Mouse (Mus musculus) adrenal gland, postnatal 25 days (tissue): ENCODE measurements around the gene Epn3. TPM values are rescaled to one million over a fixed set of nuclear protein-coding genes. Genes with fewer than 3 reads are reported as not detected.

Experiments used
- DNase-seq: peaks from one replicate; pipeline ENCODE4 v3.0.0; 2021; ENCODE audit warnings: mixed read lengths
- long read RNA-seq: library from polyadenylated mRNA; stranded (forward); transcript quantifications from one replicate; pipeline ENCODE4 v2.0.0, GENCODE M21; 2021
- total RNA-seq: library from RNA; stranded (reverse); gene quantifications from 2 replicates; pipeline ENCODE4 v1.2.3, GENCODE M21; 2021

Gene Epn3
- total RNA-seq, result 14.6 and 18.7 TPM in 2 replicates
- long read RNA-seq, partial matches to known transcripts, result 13 of 22 reads
- long read RNA-seq, other reads (novel, unspliced or antisense), result 8 of 22 reads

DNA sequence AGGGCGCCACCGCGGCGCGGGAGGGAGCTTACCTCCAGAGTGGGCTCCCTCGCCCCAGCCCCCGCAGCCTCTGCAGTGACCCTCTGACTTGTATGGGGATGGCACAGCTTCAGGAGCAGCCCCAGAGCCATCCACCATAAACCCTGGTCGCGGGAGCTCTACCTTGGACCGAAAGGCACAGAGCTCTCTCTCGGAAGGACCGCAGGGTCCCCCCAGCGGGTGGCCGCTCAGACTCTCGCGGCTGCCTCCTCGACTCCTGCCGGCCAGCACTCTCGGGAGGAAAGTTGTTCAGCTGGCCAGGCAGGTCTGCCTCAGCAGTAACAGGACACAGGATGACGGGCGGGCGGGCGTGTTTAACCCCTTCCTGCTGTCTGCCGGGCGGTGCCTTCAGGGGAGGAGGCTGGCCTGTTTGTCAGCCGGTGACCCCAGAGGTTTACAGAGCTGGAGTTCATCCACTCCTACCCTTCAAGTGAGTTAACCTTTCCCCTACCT, at the start of gene Epn3:
Gene Epn3, minus strand, starts transcription at position 314 of the 492 bp plus-strand sequence.
- no peak for DNase-seq

DNA sequence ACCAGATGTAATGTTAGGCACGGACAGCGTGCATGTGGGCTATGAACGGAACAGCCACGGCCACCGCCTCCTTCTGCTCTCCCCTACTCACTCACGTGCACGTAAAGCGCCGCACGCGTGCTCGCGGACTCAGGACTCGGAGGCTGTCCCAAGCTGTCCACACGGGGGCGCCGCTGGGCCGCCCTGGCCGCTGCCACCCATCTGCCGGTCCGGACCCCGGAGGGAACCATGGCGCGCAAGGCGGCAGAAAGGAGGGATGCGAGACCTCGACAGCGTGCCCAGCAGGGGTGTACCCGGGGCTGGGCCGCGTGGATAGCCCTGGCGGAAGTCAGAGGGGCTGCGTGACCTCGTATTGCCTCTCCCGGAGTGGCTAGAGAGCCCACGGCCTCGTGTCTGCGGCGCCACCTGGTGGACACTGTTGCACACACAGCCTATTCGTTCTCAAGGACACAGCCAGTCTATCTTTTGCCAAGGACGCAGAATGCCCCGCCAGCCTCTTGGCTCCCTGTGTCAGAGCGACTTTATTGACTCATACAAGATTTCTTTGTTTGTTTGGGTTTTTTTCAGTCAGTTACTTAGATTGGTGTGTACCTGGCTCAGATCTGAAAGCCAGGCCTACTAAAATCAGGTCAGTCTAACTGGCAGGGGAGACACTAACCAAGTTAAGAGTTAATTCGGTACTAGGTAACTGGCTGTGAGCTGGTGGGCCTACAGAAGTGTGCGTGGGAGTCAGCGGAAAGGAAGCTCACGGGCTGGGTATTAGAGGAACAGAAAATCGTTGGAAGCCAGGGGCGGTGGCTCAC, 49.3 kb upstream of the Epn3 start, which contains the start of gene Rsad1:
Gene Rsad1, minus strand, starts transcription at position 368 of the 803 bp plus-strand sequence.
- peak; percentile 95 for DNase-seq

DNA sequence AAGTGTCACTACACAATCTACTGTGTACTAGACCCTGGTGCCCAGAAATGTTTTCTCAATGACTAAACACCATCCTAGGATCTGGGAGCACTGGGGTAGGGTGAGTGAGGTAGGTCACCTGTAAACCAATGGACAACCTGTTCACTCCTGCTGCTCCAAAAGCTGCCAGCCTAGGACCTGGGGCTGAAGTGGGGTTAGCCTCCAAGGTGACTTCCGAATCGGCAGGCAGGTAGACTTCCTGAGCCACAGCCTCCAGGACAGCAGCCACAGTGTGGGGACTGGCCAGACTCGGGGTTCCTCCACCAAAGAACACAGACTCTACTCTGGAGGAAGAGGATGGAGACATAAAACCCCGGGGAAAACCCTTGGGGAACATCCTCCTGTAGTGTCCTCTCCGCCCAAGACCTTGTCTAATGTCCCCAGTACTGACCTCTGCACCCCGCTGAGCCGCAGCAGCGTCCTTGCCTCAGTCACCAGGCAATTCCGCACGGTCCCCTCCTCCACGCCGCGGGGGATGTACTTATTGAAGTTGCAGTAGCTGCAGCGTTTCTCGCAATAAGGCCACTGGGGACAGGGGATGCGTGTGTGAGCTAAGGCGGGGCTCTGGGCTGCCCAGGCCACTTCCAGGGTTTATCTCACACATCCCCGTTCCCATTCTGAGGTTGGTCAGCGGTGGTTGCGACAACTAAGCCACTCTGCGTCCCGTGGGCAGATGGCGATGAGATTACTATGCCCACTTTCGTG, 48.4 kb upstream of the Epn3 start:
- peak; percentile 68 for DNase-seq

DNA sequence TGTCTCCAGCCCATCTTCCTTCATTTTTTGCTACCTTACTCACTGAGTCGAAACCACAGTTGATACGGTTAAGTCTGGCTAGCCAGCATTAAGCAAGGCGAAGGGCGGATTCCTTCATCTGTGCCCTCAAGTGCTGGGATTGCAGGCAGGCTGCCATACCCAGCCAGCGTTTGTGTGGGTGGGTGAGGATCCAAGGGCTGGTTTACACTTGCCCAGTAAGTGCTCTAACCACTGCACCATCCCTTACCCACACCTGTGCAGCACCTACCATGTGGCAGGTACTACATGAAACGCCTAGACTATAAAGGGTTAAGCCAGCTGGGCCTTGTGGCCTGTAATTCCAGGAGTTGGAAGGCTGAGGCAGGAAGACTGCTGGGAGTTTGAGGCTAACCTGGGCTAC, 47.5 kb upstream of the Epn3 start:
- DNase-seq, result no peak

DNA sequence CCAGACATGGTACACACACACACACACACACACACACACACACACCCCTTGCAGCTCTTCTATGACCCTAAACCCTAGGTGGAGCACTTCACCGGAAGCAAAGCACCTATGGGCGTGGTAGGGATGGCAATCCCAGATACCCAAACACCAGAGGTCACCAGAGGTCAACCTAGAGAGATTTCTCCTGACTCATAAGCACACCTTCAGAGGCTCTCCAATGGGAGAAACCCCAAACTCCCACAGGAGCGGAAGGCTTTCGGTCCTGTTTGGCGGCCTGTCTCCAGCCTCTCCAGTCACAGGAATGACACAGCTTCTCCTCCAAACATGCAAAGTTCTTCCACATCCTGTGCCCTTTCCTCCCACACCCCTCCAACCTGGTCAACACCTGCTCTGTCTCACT, 46.6 kb upstream of the Epn3 start:
- DNase-seq, result no peak

DNA sequence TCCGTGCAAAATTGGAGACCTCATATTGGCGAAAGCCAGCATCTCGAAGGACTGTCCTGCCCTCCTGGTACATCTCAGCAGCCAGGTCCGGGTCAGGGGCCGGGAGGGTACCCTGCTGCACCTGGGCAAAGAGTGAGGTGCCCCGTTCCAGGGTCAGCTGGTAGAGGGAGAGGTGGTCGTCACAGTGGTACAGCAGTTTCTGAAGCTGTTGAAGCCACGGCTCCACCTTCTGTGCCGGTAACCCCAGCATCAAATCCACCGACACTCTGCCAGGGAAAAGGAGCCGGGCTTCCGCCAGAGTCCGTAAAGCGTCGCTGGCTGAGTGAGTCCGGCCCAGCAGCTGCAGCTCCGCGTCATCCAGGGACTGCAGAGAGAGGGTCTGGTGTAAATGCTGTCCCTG, 44.6 kb upstream of the Epn3 start:
- no peak for DNase-seq

DNA sequence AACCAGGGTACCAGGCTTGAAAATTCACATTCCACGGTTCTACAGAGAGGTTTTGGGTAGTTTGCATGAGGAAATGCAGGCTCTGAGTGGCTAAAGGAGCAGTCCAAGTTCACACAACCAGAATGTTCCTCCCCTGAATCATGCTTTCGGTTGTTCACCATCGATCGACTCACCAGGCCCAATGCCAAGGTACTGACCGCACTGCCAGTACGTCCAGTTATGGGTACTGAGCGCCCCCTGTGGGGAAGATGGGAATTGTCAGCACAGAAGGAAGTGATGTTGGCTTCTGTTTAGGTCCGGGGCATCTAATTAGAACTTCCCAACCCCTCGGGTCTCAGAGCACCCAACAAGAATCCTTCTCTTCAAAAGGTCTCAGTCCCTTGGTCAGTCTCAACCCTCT, 44.2 kb upstream of the Epn3 start:
- DNase-seq, result peak; percentile 97

DNA sequence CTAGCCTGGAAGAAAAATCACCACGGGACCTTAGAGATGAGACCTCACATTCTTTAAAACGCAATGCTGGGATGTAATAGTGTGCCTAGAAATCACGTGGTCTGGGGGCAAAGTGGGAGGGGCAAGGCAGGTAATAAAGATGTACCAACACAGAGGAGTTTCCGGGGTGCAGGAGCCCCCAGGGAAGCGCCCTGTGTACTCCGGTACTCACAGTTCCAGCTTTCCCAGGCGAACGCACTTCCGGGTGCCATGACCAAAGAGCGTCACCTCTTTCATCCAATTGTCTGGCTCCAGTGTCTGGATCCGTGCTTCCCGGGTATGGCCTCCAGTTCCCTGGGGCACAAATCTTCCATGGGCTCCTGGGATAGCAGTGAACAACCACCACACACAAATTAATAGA, 43.6 kb upstream of the Epn3 start:
- DNase-seq, result no peak

DNA sequence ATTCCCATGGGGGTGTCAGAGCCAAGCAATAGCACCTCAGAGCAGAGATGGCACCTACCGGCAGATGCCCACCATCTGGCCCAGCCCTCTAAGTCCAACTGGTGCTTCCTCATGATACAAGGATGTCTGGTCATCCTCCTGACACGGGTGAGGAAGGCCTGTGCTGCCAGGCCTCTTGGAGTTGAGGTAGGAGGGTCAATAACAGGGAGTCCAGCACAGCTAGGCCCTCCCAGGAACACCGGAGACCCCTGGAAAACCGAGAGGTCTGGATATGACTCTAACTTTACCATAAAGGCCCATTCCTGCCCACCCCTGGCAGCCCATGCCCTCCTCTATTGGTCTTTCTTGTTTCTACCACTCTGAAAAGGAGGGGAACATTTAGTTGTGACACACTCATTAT, 42.6 kb upstream of the Epn3 start:
- DNase-seq, result no peak

DNA sequence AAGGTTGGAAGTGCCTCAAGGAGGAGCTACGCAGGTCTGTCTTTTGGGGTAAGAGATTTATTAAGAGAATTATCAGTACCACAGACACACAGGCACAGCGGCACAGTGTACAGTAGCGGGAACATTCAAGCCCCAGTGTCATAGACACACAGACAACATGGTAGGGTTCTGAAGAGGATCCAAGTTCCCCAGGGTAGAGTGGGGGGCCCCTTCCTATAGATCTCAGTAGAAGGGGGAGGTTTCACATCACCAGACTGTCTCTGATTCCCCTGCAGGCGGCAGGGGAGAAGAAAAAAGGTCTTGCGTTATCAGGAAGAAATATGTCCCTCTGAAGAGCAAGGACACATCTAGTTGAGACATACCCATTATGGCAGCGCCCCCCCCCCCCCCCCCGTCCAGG, 40.0 kb upstream of the Epn3 start:
- no peak for DNase-seq

DNA sequence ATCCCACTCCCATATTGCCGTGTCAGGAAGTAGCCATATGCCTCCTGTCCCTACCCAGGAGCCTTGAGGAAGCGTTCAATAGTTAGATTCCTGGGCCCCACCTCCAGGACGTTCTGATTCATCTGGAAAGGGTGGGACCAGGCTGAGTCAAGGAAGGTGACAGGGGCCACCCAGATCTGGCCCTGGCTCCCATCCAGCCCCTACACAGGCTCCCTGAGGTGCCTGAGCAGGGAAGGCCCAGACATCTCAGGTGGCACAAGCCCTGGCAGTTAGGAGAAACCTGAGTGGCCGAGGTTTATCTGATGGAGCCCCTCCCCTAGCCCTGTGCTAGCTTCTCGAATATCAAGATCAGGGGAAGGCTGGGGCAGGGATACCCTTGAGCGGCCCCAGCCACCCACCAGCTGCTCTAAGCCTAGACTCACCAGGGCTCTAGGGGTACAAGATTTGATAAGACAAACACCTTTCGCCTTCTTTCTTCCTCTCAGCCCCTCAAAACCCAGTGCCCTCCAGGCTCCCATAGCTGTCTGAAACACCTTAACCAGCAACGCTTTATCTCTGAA, 39.0 kb upstream of the Epn3 start:
- DNase-seq, result peak; percentile 41

DNA sequence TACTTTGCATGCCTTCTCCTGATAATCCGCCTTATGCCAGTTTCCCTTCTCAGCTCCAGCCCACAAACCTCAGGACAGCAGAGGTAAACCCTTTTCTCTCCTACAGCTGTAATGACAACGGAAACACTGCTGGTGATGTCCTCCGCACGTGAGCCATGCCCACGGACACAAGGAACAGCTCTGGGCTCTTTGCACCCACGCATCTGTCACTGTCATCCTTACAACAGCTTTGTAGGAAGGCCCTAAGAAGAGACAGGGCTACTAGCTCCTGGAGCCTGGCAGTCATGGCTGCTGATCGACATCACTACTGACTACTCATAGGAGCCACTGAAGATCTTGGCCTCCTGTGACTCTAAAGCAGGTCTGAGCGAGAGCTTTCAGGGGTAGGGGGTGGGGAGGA, 33.4 kb upstream of the Epn3 start:
- no peak for DNase-seq

DNA sequence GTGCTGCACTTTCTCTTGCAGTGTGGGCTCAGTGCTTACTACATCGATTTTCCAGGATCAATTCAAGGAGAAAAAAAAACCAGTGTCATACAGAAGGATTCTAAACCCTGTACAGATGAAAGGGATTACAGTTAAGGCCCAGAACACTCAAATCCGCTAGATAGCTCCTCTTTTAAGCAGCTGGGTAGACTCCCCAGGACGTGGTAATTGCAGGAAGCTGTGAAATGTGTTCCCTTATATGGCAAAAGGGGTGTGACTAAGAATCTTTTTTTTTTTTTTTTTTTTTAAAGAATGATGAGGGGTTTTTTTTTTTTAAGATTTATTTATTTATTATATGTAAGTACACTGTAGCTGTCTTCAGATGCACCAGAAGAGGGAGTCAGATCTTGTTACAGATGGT, 29.1 kb upstream of the Epn3 start:
- no peak for DNase-seq

DNA sequence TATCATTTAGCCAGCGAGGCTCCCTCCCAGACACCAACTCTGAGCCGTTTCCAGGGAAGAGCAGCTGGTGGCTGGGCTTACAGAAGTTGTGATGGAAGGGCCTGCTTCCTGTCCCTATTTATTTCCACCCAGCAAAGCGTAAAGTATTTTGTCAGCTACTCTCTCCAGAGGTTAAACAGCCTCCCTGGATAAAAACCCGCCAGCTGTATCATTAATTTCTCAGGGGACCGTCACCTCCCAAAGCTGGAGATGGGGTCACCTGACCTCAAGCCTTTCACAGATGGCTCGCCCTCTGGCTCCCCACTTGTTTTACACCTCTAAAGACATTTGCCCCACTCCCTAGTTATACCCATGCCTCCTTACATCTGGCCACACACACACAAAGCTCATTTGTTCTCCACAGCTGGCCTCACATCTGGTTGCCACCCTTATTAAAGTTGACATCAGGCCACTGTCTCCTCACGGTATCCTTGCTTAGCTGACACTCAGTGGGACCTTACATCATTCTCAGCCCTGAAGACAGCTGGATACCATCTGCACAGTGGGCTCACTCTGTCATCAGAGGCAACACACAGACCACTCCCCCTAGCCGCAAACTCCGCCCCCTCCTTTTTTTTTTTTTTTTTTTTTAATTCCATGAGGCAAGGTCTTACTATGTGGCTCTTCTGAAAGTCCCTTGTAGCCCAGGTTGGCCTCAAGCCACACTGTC, 26.6 kb upstream of the Epn3 start:
- no peak for DNase-seq

DNA sequence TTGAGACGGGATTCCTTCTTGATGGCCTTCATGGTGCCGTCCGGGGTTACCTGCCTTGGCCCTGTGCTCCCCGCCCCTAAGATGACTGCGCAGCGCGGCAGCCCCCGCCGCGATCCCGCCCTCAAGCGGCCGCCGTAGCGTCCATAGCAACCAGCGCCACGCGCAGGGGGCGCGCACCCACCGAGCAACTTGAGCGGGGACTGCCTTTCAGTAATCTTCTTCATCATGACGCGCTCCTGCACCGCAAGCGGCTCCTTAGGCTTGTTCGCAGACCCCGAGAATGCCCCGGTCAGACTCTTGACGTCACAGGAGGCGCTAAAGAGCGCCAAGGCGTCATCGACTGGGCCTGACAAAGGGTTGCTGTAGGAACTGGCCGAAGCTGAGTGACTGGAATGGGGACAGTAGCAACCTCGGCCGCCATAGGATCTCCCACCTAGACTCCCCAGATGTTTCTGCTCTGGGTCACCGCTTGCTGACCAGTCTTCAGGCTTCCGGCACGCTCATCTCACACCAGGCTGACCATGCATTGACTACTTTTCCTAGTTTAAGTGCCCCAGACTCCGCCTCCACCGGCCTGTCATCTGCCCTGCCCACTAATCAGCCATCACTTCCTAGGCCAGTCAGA, 21.6 kb upstream of the Epn3 start, which contains the start of gene Mycbpap:
Gene Mycbpap, minus strand, starts transcription at position 524 of the 625 bp plus-strand sequence.
- peak; percentile 52 for DNase-seq

DNA sequence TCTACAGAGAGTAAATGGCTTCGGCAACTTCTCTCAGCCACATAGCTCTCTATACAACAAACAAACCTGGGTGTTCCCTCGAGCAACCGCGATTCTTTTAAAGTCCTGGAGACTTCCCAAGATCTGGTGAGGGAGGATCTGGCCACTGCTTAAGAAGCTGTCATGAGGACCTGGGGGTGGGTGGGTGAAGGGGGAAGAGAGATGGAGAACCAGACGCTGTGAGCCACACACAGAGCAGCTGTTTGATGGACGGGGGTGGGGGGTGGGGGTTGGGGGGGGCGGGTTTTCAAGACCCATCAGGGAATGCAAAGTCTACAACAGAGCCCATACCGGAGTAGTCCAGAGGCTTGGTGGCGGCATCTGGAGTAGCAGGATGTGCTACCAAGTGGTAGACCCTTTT, 13.7 kb upstream of the Epn3 start:
- no peak for DNase-seq

DNA sequence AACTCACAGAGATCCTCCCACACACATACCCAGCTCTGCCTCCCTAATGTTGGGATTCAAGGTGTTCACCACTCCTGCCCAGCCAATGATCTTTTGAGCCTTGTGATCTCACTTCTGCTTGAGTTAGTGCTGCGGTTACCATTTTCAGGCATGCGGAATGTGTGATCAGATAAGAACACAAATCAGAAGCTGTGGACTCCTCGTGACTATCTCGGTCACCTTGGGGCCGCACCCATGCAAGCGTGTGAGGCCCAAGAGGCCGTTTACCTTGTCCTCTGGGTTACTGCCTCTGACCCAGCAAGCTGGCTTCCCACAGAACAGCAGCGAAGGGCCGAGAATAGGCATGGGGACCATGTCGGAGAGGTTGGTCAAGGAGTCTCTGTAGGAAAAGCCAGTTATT, 9.2 kb upstream of the Epn3 start:
- no peak for DNase-seq

DNA sequence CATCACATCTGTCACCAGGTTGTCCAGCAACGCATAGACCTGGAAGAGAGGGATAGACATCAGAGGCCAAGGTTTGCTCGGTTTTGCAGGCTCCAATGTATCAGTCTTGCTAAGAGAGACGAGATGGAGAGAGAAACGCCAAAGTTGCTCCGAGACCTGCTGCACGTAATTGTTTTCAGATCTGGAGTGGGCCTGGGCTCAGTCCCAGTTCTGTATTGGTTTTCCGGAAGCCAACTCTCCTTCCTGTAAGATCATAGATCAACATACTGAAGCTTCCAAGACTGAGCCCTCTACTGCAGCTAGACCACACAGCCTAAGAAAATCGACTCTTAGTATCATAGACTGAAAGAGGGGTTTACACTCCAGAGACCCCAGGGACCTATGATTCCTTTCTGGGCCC, 1.7 kb upstream of the Epn3 start:
- no peak for DNase-seq

DNA sequence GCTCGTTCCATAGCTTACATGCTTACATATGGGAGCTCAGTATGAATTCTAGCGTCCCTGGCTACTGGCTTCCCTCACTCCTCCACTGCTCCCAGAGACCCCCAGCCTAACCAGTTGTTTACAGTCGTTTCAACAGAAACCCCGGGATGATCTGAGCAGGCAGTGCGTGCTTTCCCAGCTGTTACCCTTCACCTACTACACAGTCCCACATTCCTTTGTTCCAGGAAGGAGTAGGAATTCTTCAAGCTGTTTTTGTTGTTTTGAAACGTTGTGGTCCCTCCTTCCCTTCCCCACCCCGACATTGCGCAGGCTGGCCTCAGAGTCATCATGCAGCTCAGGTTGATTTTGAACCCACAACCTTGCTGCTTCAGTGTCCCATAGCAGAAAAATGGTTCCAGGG, 588 bp upstream of the Epn3 start:
- DNase-seq, result no peak

DNA sequence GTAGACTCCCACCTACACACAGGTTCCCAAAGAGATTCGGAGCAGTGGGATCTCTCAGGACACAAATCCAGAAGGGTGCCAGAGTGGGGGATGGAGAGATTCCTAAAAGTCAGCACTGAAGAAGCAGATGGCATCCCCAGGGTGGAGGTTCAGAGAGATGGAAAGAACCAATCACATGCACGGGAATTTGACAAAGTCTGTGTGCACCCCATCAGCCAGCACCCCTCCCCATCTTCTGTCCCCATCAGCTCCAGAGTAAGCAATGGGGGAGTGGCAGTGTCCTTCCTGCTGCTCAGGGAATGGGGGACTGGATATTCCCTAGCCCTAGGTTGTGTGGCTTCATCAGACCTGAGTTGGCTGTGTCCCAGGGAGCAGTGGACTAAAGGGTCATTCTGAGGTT, 739 bp downstream of the Epn3 start:
- no peak for DNase-seq

DNA sequence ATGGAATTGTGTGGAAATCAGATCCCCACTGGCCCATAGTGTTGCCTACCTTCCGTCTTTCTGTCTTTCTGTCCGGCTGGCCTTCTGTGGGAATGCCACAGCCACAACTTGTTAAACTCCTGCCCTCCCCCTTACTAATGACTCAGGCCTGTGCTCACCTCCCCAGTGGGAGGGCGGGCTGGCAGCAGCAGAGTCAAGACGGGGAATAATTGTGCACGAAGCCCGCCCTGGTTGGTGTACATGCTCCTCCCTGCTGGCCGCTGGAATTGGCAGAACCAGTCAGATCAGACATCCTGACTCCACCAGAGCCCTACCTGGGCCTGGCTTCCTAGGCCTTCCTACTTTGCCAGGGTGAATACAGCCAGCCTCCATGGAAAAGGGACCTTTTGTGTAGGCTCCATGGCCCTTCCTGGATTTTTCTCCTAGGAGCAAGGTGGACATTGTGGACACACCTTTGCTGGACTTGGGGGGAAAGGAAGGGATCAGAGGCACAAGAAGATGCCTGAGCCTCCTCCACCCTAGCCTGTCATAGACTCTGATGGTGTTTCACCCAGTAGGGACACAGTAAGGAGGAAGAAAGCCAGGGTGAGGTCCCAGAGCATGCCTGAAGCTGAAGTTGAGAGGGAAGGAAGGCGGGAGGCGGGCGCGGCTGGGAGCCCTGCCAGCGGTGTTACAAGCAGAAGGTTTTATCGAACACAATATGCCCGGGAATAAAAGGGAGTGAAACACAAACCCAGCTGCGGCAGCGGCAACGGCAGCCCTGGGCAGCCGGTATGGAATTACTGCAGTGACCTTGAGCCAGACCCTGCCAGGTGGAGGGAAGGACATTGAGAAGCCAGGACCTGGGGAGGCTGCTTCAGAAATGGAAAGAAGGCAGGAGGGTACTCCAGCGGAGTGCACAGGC, 1.4 kb downstream of the Epn3 start:
- DNase-seq, result peak; percentile 76
